Mouse (Mus musculus) kidney, adult 11 months (tissue): ENCODE measurements around the gene Stub1.
A peak's percentile ranks its signal among the peaks of the same experiment; 100 is the strongest.

Source experiments
- DNase-seq: peaks from one replicate; pipeline ENCODE4 v3.0.0; 2022

Gene Stub1

DNA sequence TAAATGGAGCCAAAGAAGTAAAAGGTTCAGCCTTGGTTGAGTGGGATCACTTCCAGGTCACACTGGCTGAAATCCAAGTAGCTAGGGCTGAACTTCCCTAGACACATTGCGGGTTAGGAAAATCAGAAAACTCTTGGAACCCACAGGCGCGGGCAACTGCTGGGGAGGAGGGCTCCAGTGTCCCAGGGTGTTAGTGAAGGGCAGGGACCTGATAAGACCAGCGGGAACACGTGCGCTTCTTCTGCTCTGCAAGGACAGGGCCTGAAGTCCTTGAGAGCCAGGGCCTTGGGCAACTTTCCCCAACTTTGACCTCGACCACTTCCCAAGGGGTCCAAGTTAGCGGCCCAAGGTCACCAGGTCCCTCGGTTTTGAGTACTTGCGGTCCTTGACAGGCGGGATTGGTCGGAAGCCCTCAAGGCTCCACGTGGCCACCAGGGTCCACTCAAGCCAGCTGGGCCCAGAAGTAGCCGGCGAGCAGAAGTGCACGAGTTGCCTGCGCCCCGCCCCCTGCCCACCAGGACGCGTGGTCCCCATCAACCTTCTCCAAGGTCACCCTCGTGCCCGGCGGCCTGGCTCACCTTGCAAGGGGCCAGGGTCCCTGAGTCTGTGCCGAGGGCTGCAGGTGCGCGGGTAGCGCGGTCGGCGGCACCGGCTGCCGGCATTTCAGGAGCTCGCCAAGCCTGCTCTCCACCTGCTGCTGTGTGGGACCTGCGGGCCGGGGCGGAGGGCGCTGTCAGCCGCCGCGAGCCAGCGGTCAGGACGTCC is 34.8 kb upstream of the Stub1 start:
- DNase-seq: peak; percentile 79

- no peak for DNase-seq
These were observed 34.3 kb upstream of the Stub1 start for GRCm38 (mm10) chr17:25867509-25867835.

DNA sequence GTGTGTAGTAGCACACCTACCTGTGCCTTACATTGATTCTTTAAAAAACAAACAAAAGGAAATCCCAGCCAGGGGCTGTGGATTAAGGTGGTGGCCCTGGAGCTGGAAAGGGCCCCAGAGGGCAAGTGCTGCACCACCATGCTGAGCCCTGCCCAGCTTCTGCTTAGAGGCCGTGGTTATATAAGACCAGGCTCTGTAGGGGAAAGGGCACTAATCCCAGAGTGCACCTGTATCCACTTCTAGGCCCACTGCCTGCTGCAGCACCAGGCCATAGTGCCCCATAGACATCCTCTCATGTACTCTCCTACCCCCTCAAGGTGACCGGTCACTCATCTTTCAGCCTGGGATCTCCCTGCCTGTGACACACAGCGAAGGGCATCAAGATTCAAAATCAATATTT is 33.0 kb upstream of the Stub1 start:
- DNase-seq: peak; percentile 75

GRCm38 (mm10) chr17:25865288-25865687 is 32.1 kb upstream of the Stub1 start:
- no peak for DNase-seq

- DNase-seq: peak; percentile 60
These were observed 31.1 kb upstream of the Stub1 start for GRCm38 (mm10) chr17:25864311-25864710.

GRCm38 (mm10) chr17:25863681-25864080 is 30.5 kb upstream of the Stub1 start:
- DNase-seq: peak; percentile 69

GRCm38 (mm10) chr17:25861704-25862612 is 28.8 kb upstream of the Stub1 start:
- no peak for DNase-seq

GRCm38 (mm10) chr17:25860832-25861703 is 27.9 kb upstream of the Stub1 start, which contains the start of gene Wdr90:
Wdr90 (minus strand) TSS chr17:25861501.
- DNase-seq: peak; percentile 92

DNA sequence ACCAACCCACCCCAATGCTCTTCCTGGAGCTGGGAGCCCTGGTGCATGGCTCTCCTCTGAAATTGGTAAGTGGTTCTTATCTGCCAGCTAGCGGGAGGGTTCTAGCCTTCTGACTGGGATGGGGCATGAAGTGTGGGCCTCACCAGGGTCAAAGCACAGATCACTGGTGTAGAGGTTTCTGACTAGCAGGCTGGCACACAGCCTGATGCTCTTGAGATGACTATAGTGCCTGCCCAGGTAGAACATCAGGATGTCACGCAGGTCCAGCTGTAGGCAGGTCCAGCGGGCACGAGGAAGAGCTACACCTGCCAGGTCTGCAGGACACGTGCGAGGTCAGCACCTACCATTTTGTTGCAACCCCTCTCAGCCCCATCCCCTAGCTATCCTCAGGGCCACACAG is 27.0 kb upstream of the Stub1 start:
- no peak for DNase-seq

GRCm38 (mm10) chr17:25844396-25844901 is 11.2 kb upstream of the Stub1 start, which contains the start of gene Rhot2:
Rhot2 (minus strand) TSS chr17:25844851.
- DNase-seq: peak; percentile 95

GRCm38 (mm10) chr17:25843636-25844395 is 10.6 kb upstream of the Stub1 start:
- DNase-seq: peak; percentile 44

GRCm38 (mm10) chr17:25843122-25843521 is 9.9 kb upstream of the Stub1 start:
- DNase-seq: no peak

GRCm38 (mm10) chr17:25842509-25842908 is 9.3 kb upstream of the Stub1 start:
- no peak for DNase-seq

GRCm38 (mm10) chr17:25841117-25841880 is 8.1 kb upstream of the Stub1 start, which contains the start of gene Gm20683:
Gm20683 (minus strand) TSS chr17:25841763.
- no peak for DNase-seq

DNA sequence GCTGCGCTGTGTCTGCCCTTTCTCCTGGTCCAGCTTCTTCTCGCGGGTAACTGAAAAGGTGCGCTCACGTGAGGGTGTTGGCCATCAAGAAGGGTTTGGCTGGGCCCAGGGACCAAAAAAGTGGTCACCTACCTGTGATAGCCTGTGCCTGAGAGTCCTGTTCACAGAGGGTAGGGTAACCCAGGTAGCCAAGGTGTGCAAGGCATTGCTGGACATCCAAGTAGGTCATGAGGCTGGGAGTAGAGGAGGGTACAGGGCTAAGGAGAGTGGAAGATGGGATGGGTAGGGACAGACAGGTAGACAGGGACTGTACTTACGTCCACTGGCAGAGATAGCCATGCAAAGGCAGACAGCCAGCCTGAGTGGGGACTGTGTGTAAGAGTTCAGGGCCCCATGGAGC is 7.3 kb upstream of the Stub1 start:
- no peak for DNase-seq

DNA sequence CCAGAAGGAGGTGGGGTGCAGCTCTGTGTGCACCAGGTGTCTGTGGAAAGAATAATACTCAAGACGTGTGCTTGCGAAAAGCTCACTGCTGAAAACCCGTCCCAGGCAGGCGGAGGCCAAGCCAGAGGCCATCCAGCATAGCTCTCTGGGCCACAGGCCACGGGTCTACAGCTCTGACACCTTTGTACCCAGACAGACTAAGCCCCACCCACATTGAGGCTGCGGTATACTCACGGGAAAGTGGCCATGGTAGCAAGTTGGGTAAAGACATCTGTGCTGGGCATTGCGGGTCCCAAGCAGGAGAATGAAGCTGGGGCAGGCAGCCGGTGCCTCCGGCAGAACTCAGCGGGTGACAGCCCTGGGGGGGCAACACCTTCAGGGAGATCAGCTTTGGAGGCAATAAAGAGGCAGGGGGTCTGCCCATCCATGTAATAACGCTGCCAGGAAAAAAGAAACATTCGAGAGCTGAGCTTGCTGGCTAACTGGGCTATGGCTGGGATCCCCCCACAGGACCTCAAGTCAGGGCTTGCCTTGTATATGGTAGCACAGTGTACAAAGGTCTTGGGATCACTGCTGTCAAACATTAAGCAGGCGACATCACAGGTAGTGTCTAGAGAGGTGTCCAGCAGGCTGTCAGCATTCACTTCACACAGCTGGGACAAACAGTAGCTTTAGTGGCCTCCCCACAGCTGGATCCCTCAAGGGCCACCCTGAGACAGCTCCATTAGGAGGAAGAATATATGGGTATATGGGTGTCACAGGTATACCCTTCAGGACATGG is 6.4 kb upstream of the Stub1 start:
- peak; percentile 74 for DNase-seq

DNA sequence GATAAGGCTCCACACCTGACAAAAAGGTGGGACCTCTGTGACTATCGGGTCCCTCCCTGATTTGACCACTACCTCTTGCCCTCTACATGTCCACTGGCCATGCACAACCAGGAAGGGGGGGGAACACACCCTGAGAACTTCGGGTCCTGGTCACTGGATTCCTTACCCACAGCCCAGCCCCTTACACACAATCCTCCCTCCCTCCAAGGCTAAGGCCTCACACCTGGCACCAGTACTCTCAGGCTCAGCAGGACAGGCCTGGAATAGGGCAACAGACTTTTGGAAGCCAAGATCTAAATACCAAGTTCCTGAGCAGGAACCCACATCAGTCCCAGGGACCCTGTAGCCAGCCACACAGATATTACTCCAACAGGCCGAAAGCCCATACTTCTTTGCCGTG is 5.7 kb upstream of the Stub1 start:
- DNase-seq: no peak

DNA sequence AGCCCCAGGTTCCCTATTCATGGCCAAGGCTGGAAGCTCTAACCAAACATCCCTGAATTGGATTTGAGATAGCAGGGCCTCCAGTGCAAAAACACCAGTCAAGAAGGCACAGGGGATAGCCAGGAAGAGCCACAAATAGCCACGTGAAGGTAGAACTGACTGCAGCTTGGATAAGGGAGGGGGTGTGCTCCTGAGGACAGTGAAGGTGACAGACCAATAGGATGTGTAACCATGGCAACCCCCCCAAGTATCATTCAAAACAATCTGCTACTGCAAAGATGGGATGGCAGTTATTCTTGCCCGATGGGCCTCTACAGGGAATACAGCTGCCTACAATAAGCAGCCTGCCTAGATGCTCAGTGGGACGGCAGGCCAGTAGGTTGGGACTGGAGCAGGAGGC is 4.3 kb upstream of the Stub1 start:
- DNase-seq: no peak

DNA sequence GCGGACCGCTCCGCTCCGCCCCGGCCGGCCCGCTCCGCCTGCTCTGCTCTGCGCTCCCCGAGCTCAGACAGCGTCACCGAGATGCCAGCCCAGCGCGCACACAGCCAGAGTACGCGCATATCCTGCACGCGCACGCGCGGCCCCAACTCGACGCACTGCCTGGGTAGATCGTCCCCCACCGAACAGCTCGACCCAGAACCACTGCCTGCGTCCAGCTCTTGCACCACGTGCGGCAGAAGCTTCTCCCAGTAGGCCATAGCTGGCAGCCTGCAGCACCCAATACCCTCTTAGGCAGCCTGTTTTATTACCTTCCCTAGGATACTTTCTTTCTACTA is 3.8 kb upstream of the Stub1 start, which contains the start of gene Rhbdl1:
Gene Rhbdl1 (minus strand): TSS at position 220 of the 335 bp plus-strand sequence.
- DNase-seq: peak; percentile 75

GRCm38 (mm10) chr17:25836397-25837075 is 3.3 kb upstream of the Stub1 start:
- DNase-seq: peak; percentile 60
